Mouse (Mus musculus) retina, postnatal 7 days (tissue): ENCODE data around the gene Dnajc16.
A peak's percentile ranks its signal among the peaks of the same experiment; 100 is the strongest.
"Not testable (repeated sequence)": the region's sequence is repeated elsewhere in the genome, so short reads cannot be mapped to it uniquely, and the experiment has no call there.

Experiments used
- DNase-seq: peaks from one replicate; pipeline ENCODE4 v3.0.0-alpha.2; 2012; ENCODE audit warnings: low read depth, low spot score

Gene Dnajc16

GRCm38 (mm10) chr4:141796356-141796755 is 5.6 kb upstream of the Dnajc16 start:
- DNase-seq: no peak

- no peak for DNase-seq
These were observed 3.4 kb upstream of the Dnajc16 start for GRCm38 (mm10) chr4:141794152-141794535.

- DNase-seq: peak; percentile 93
These were observed 2.8 kb upstream of the Dnajc16 start, which contains the start of gene Casp9 for GRCm38 (mm10) chr4:141793282-141794151. Casp9 (plus strand) TSS chr4:141793612.

- DNase-seq: no peak
These were observed 2.0 kb upstream of the Dnajc16 start for GRCm38 (mm10) chr4:141792554-141793281.

- DNase-seq: no peak
These were observed 1.2 kb upstream of the Dnajc16 start for GRCm38 (mm10) chr4:141791951-141792350.

- DNase-seq: no peak
These were observed 755 bp upstream of the Dnajc16 start for GRCm38 (mm10) chr4:141791486-141791885.

- no peak for DNase-seq
These were observed 1.0 kb downstream of the Dnajc16 start for GRCm38 (mm10) chr4:141789564-141790218.

GRCm38 (mm10) chr4:141787462-141787861 is 3.3 kb downstream of the Dnajc16 start:
- no peak for DNase-seq

GRCm38 (mm10) chr4:141787046-141787445 is 3.7 kb downstream of the Dnajc16 start:
- no peak for DNase-seq

GRCm38 (mm10) chr4:141786141-141786540 is 4.6 kb downstream of the Dnajc16 start:
- no peak for DNase-seq

- DNase-seq: no peak
These were observed 5.9 kb downstream of the Dnajc16 start for GRCm38 (mm10) chr4:141784835-141785234.

- no peak for DNase-seq
These were observed 9.3 kb downstream of the Dnajc16 start for GRCm38 (mm10) chr4:141781201-141781985.

- no peak for DNase-seq
These were observed 10.9 kb downstream of the Dnajc16 start for GRCm38 (mm10) chr4:141779828-141780227.

GRCm38 (mm10) chr4:141773019-141773418 is 17.7 kb downstream of the Dnajc16 start:
- DNase-seq: not testable (repeated sequence)

GRCm38 (mm10) chr4:141771823-141772222 is 18.9 kb downstream of the Dnajc16 start:
- DNase-seq: no peak

- DNase-seq: no peak
These were observed 21.1 kb downstream of the Dnajc16 start for GRCm38 (mm10) chr4:141769501-141770160.

- no peak for DNase-seq
These were observed 23.2 kb downstream of the Dnajc16 start for GRCm38 (mm10) chr4:141767353-141768036.

- DNase-seq: no peak
These were observed 23.9 kb downstream of the Dnajc16 start for GRCm38 (mm10) chr4:141766668-141767352.

- no peak for DNase-seq
These were observed 24.4 kb downstream of the Dnajc16 start for GRCm38 (mm10) chr4:141766316-141766667.

GRCm38 (mm10) chr4:141765008-141765407 is 25.7 kb downstream of the Dnajc16 start:
- no peak for DNase-seq
